Mouse (Mus musculus) C2C12 (cell line): ENCODE data around the gene Arpc4.

Experiments used
- CTCF ChIP-seq: IDR thresholded peaks from one replicate; pipeline ENCODE4 v1.5.1; 2011; ENCODE audit not compliant: control insufficient read depth, insufficient read depth, insufficient read length
- MAX ChIP-seq: IDR thresholded peaks from one replicate; pipeline ENCODE4 v1.6.1; 2011; ENCODE audit warnings: mild to moderate bottlenecking, control low read depth
- MYOD1 ChIP-seq: IDR thresholded peaks from one replicate; pipeline ENCODE4 v1.6.1; 2011; ENCODE audit warnings: low read depth; ENCODE audit not compliant: control insufficient read depth, insufficient read length
- MYOG ChIP-seq: IDR thresholded peaks from one replicate; pipeline ENCODE4 v1.6.1; 2011; ENCODE audit not compliant: control insufficient read depth, insufficient read length; ENCODE audit errors: extremely low read depth
- USF1 ChIP-seq: IDR thresholded peaks from one replicate; pipeline ENCODE4 v1.6.1; 2011; ENCODE audit warnings: low read depth, mild to moderate bottlenecking, control low read depth, moderate library complexity

- TF ChIP-seq MAX (no peak), MYOG (no peak), CTCF (no peak), USF1 (no peak), MYOD1 (no peak)
These were observed 38.5 kb downstream of the Arpc4 start for GRCm38 (mm10) chr6:113416416-113416815.
